Mouse (Mus musculus): ENCODE measurements around the gene Mef2d. TPM values are rescaled to one million over a fixed set of nuclear protein-coding genes. Genes with fewer than 3 reads are reported as not detected.
"Not testable (repeated sequence)": the region's sequence is repeated elsewhere in the genome, so short reads cannot be mapped to it uniquely, and the experiment has no call there.

Gene Mef2d
- polyA plus RNA-seq, 1 experiment from 2014 or later: 21.8 TPM

GRCm38 (mm10) chr3:88178346-88178733, 36.2 kb downstream of the Mef2d start:
- H3K9ac ChIP-seq (ENCODE audit: low read depth, low read length): peak overlapping the region; percentile 69; the same call in 1 of the 2 replicates
- ATAC-seq (ENCODE audit: low FRiP score, low TSS enrichment); H3K27me3 ChIP-seq (ENCODE audit: control insufficient read depth, insufficient read depth, low read length); H3K36me3 ChIP-seq (ENCODE audit: control insufficient read depth, insufficient read depth, low read length); H3K9me3 ChIP-seq (ENCODE audit: control insufficient read depth, low read length); H3K4me1 ChIP-seq (ENCODE audit: control insufficient read depth, insufficient read depth, low read length): not testable (repeated sequence)
- peak overlapping the region; percentile 65 for H3K4me2 ChIP-seq (replicated peaks; ENCODE audit: low read depth, low read length)
- H3K4me3 ChIP-seq (ENCODE audit: low read length): peak overlapping the region; percentile 53
- H3K27ac ChIP-seq (ENCODE audit: low read depth, low read length): peak overlapping the region; percentile 99
- WGBS: 32% methylated on average over 11 of the region's 11 CpGs

GRCm38 (mm10) chr3:88178986-88179385, 36.8 kb downstream of the Mef2d start:
- Histone ChIP-seq H3K27me3 (ENCODE audit: control insufficient read depth, insufficient read depth, low read length) (peaks cover 7% of the 10 kb centered on the region), H3K27ac (ENCODE audit: low read depth, low read length) (no peak overlapping the region), H3K4me3 (ENCODE audit: low read length) (no peak overlapping the region), H3K4me1 (ENCODE audit: control insufficient read depth, insufficient read depth, low read length) (0 out of 2 replicates have a peak, but pooled peaks cover 3% of the 10 kb centered on the region), H3K9me3 (ENCODE audit: control insufficient read depth, low read length) (no peaks in the 10 kb centered on the region), H3K9ac (ENCODE audit: low read depth, low read length) (no peak overlapping the region), H3K36me3 (ENCODE audit: control insufficient read depth, insufficient read depth, low read length) (peaks cover 4% of the 10 kb centered on the region; the same call in 1 of the 2 replicates), H3K4me2 (replicated peaks; ENCODE audit: low read depth, low read length) (no peak overlapping the region)
- WGBS: 90% methylated on average over 4 of the region's 4 CpGs
- no peak for ATAC-seq (ENCODE audit: low FRiP score, low TSS enrichment)

DNA sequence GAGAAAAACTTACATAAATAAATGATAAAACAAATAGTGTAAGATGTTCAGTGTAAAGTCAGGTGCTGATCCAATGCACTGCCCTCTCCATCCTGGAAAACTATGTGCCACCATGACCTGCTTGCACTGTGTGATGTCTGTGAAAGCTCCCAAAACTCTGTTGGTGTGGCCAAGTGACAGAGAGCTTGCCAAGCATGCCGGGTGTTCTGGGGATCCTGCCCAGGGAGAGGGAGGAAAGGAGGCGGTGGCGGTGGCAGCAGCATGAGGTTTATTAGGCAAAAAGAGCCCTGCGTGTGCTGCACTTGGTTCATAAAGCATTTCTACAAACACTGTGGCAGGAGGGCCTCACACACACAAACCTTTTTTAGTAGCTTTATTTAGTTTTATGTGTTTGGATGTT, 39.2 kb downstream of the Mef2d start:
- no peaks in the 10 kb centered on the region for H3K9me3 ChIP-seq (ENCODE audit: control insufficient read depth, low read length)
- H3K9ac ChIP-seq (ENCODE audit: low read depth, low read length): no peak overlapping the region
- 62% methylated on average over 4 of the region's 4 CpGs for WGBS
- no peak overlapping the region for H3K4me2 ChIP-seq (replicated peaks; ENCODE audit: low read depth, low read length)
- 0 out of 2 replicates have a peak, but pooled peaks cover 3% of the 10 kb centered on the region for H3K4me1 ChIP-seq (ENCODE audit: control insufficient read depth, insufficient read depth, low read length)
- no peak for ATAC-seq (ENCODE audit: low FRiP score, low TSS enrichment)
- H3K27me3 ChIP-seq (ENCODE audit: control insufficient read depth, insufficient read depth, low read length): peaks cover 8% of the 10 kb centered on the region
- H3K4me3 ChIP-seq (ENCODE audit: low read length): no peak overlapping the region
- no peak overlapping the region for H3K27ac ChIP-seq (ENCODE audit: low read depth, low read length)
- no peaks in the 10 kb centered on the region for H3K36me3 ChIP-seq (ENCODE audit: control insufficient read depth, insufficient read depth, low read length)

DNA sequence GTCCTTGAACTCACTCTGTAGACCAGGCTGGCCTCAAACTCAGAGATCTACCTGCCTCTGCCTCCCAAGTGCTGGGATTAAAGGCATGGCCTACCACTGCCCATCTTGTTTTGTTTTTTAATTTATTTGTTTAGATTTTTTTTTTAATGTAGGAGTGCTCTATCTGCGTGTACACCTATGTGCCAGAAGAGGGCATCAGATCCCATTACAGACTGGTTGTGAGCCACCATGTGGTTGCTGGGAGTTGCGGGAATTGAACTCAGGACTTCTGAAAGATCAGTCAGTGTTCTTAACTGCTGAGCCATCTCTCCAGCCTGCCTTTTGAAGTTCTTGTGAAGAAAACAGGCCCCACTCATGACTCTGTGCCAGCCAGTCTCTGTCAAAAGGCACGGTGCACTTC, 44.3 kb downstream of the Mef2d start:
- peaks cover 5% of the 10 kb centered on the region; the same call in 1 of the 2 replicates for H3K27me3 ChIP-seq (ENCODE audit: control insufficient read depth, insufficient read depth, low read length)
- H3K4me1 ChIP-seq (ENCODE audit: control insufficient read depth, insufficient read depth, low read length): no peaks in the 10 kb centered on the region
- H3K27ac ChIP-seq (ENCODE audit: low read depth, low read length): no peak overlapping the region
- WGBS: 71% methylated on average over 3 of the region's 3 CpGs
- no peak overlapping the region for H3K4me3 ChIP-seq (ENCODE audit: low read length)
- H3K9ac ChIP-seq (ENCODE audit: low read depth, low read length): no peak overlapping the region
- ATAC-seq (ENCODE audit: low FRiP score, low TSS enrichment): no peak
- no peaks in the 10 kb centered on the region for H3K9me3 ChIP-seq (ENCODE audit: control insufficient read depth, low read length)
- H3K4me2 ChIP-seq (replicated peaks; ENCODE audit: low read depth, low read length): no peak overlapping the region
- no peaks in the 10 kb centered on the region for H3K36me3 ChIP-seq (ENCODE audit: control insufficient read depth, insufficient read depth, low read length)

- H3K4me1 ChIP-seq (ENCODE audit: control insufficient read depth, insufficient read depth, low read length): no peaks in the 10 kb centered on the region
- ATAC-seq (ENCODE audit: low FRiP score, low TSS enrichment): no peak
- H3K27me3 ChIP-seq (ENCODE audit: control insufficient read depth, insufficient read depth, low read length): peaks cover 11% of the 10 kb centered on the region
- 21% methylated on average over 3 of the region's 3 CpGs for WGBS
- no peak overlapping the region for H3K4me2 ChIP-seq (replicated peaks; ENCODE audit: low read depth, low read length)
- H3K27ac ChIP-seq (ENCODE audit: low read depth, low read length): no peak overlapping the region
- H3K9ac ChIP-seq (ENCODE audit: low read depth, low read length): no peak overlapping the region
- H3K9me3 ChIP-seq (ENCODE audit: control insufficient read depth, low read length): no peaks in the 10 kb centered on the region
- H3K36me3 ChIP-seq (ENCODE audit: control insufficient read depth, insufficient read depth, low read length): no peaks in the 10 kb centered on the region
- no peak overlapping the region for H3K4me3 ChIP-seq (ENCODE audit: low read length)
Observed at GRCm38 (mm10) chr3:88191146-88191545, 49.0 kb downstream of the Mef2d start.

GRCm38 (mm10) chr3:88191820-88192616, 49.8 kb downstream of the Mef2d start:
- H3K27me3 ChIP-seq (ENCODE audit: control insufficient read depth, insufficient read depth, low read length): peaks cover 17% of the 10 kb centered on the region
- no peaks in the 10 kb centered on the region for H3K9me3 ChIP-seq (ENCODE audit: control insufficient read depth, low read length)
- no peak overlapping the region for H3K9ac ChIP-seq (ENCODE audit: low read depth, low read length)
- no peak overlapping the region for H3K4me2 ChIP-seq (replicated peaks; ENCODE audit: low read depth, low read length)
- H3K4me3 ChIP-seq (ENCODE audit: low read length): no peak overlapping the region
- WGBS: 31% methylated on average over 9 of the region's 9 CpGs
- ATAC-seq (ENCODE audit: low FRiP score, low TSS enrichment): 0 out of 2 replicates have a peak, but pooled peaks have one; percentile 52
- H3K36me3 ChIP-seq (ENCODE audit: control insufficient read depth, insufficient read depth, low read length): no peaks in the 10 kb centered on the region
- no peak overlapping the region for H3K27ac ChIP-seq (ENCODE audit: low read depth, low read length)
- no peaks in the 10 kb centered on the region for H3K4me1 ChIP-seq (ENCODE audit: control insufficient read depth, insufficient read depth, low read length)

GRCm38 (mm10) chr3:88197741-88198504, 55.8 kb downstream of the Mef2d start:
- no peak for ATAC-seq (ENCODE audit: low FRiP score, low TSS enrichment)
- 0 out of 2 replicates have a peak, but pooled peaks cover 6% of the 10 kb centered on the region for H3K4me1 ChIP-seq (ENCODE audit: control insufficient read depth, insufficient read depth, low read length)
- no peaks in the 10 kb centered on the region for H3K9me3 ChIP-seq (ENCODE audit: control insufficient read depth, low read length)
- no peak overlapping the region for H3K4me3 ChIP-seq (ENCODE audit: low read length)
- WGBS: 8% methylated on average over 10 of the region's 10 CpGs
- H3K36me3 ChIP-seq (ENCODE audit: control insufficient read depth, insufficient read depth, low read length): no peaks in the 10 kb centered on the region
- peaks cover 72% of the 10 kb centered on the region for H3K27me3 ChIP-seq (ENCODE audit: control insufficient read depth, insufficient read depth, low read length)
- no peak overlapping the region for H3K27ac ChIP-seq (ENCODE audit: low read depth, low read length)
- H3K4me2 ChIP-seq (replicated peaks; ENCODE audit: low read depth, low read length): no peak overlapping the region
- H3K9ac ChIP-seq (ENCODE audit: low read depth, low read length): no peak overlapping the region

DNA sequence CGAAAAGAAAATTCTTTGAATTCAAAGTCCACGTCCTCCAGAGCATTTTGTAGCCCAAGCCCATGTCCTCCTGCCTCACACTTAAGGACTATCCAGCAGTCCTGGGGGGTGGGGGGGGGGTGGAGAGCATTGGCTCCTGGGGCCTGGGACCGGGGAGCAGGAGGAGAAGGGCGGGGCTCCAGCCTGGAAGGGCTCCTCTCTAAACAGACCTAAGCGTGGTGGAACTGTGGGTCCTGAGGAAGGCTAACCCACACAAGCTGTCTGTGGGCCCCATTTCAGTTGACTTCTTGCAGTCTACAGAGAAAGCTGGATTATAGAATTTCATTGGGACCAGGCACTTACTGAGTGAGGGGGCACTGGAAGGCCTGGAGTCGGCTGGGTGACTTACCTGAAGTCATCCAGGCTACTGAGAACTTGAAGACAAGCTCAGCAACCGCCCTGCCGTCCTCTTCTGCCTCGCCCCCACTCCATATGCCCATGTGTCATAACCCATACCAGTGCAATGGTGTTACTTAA, 56.4 kb downstream of the Mef2d start:
- Histone ChIP-seq H3K4me3 (ENCODE audit: low read length) (no peak overlapping the region), H3K27me3 (ENCODE audit: control insufficient read depth, insufficient read depth, low read length) (peaks cover 78% of the 10 kb centered on the region), H3K9me3 (ENCODE audit: control insufficient read depth, low read length) (no peaks in the 10 kb centered on the region), H3K4me1 (ENCODE audit: control insufficient read depth, insufficient read depth, low read length) (0 out of 2 replicates have a peak, but pooled peaks cover 6% of the 10 kb centered on the region), H3K27ac (ENCODE audit: low read depth, low read length) (no peak overlapping the region), H3K4me2 (replicated peaks; ENCODE audit: low read depth, low read length) (no peak overlapping the region), H3K9ac (ENCODE audit: low read depth, low read length) (no peak overlapping the region), H3K36me3 (ENCODE audit: control insufficient read depth, insufficient read depth, low read length) (no peaks in the 10 kb centered on the region)
- WGBS: 7% methylated on average over 9 of the region's 9 CpGs
- ATAC-seq (ENCODE audit: low FRiP score, low TSS enrichment): no peak
